Mouse (Mus musculus) embryo, embryonic 9.5 days (tissue): ENCODE measurements at regions not wholly inside any gene's neighbourhood (a gene's known extent, or its start where the extent isn't known, plus 50 kb on each side); places are given as distances from the start of the nearest gene placed in this dataset.

Experiments
- DNase-seq: peaks from one replicate; pipeline ENCODE4 v3.0.0-alpha.2; 2017; ENCODE audit errors: extremely low spot score

DNA sequence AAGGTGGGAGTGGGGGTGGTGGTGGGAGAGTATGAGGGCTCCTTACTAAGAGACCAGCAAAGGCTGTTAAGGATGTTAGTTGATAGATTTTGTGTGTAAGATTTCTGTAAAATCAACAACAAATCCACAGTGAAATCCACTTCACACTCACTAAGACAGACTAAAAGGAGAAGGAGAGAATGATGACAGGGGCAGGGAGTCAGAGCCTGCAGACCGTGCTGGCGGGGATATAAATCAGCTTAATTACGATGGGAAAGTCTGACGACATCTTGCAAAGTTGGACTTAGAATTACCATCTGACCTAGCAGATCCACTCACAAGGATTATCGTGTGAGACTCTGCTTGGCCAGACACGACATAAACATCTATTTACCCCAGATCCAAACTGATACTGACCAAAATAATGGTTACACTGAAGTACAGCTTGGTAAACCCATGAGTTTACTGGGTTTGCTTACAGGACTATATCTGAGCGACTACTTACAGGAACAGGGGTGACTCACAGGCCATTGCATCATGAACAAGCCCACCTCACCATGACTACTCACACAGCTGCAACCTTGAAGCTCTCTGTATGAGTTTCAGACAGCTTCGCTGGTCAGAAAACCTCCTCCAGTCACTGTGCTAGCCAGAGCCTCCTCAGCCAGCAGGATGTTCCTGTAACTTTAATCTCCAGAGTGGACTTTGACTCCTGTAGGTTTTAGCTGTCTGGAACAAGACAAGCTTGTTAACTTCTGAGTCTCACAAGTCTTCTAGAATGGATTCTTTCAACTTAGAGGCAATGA lies 50.5 kb upstream of the Ednra start:
- no peak for DNase-seq

DNA sequence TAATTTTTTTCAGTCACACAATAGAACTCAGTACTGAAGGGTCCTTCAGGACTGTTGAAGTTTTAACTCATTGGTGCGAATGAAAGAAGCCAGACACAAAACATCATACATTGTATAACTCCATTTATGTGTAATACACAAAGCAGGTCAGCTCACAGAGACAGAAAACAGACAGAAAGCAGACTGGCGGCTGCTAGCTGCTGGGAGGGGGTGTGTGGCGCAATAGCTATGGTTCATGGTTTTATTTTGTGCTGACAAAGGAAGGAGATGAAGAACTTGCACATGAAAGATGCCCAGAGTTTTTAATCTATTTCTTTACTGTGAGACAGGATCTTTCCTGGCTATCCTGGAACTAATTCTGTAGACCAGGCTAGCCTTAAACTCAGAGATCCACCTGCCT lies 51.3 kb upstream of the Ednra start:
- no peak for DNase-seq

DNA sequence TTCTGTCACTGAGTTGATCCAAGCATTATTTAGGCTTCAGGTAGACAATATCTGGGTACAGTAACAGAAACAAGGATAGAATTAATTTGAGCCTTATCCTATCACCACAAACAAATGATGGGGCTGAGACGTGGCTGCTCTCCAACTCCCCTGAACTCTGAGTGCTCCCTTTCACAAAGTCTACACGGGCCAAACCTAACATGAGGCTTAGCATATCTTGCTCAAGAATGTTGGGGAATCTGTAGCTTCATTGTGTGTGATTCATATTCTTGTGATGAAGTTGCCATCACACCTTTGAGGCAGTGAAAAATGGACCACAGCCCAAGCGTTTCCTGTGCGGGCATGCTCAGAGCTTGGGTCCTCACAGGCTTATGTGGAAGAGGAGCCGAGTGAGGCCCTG lies 53.3 kb upstream of the Ednra start:
- no peak for DNase-seq

DNA sequence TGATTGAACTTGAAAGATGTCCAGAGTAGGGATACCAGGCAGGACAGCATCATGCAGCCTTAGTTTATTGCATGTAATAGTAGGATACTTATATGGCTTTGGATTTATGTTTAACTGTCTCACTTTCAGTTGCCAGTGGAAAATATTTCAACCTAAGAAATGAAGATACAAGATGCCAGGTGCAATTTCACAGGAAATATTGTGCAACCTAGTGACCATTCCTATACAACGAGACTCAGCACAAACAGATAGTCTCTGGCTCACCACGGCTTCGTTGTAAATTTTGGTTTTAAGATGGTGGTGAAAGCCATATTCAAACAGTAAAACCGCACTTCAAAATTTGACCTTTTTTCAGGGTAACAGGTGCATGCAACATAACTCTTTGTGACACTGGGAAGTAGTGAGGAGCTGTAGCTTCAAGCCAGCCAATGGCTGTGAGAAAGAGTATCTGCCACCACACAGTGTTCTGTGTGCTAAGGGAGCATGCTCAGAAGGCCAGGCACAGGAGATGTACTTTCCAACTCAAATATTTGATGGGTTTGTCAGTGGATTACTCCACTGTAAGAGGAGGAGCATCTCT lies 61.5 kb upstream of the Ednra start:
- no peak for DNase-seq

DNA sequence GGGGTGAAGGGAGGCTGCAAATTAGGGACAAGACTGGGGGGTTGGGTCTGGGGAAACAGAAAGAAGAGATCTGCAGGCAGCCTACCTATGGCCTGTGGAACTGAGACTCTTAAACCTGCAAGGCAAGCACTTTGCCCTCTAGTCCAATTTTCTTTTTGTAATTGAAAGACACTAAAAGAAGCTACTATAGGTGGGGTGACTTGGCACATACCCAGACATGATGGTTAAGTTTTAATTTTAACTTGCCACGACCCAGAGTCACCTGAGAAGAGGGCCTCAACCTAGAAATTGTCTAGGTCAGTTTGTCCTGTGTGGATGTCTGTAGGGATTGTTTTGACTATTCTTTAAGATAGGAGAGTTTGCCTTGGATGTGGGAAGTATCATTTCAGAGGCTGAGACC lies 70.6 kb upstream of the Ednra start:
- no peak for DNase-seq

DNA sequence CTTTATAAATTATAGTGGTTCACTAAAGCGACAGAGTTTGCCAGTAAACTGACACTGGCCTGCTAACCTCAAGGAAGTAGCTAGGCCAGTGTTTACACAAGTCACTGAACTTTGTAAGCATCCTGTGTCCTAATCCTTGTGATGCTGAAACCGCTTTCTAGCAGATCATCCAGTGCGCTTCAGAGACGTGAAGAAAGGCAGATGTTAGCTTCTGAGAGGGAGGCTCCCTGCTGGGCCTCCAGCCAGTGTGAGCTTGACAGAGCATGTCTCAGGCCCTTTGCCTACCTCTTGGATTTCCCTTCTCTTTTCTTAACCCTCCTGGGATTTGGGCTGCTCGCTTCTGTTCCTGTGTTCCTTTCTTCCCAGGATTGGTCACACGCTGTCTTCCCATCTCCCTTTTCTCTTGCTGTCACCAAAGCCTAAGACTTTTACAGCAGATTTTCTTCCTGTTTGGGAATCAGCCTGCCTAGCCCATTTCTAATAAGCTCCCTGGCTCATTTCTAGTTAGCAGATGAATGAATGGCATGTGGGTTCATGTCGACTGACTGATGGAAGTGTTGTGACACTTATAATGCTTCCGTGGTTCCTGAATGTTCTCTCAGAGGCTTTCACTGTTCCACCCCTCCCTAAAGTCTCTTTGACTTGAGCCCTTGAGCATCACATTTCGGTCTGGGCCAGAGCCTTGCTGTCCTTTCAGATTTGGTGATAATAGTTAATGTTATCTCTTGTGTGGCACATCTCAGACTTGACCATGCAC lies 79.1 kb upstream of the Ednra start:
- DNase-seq, result no peak

DNA sequence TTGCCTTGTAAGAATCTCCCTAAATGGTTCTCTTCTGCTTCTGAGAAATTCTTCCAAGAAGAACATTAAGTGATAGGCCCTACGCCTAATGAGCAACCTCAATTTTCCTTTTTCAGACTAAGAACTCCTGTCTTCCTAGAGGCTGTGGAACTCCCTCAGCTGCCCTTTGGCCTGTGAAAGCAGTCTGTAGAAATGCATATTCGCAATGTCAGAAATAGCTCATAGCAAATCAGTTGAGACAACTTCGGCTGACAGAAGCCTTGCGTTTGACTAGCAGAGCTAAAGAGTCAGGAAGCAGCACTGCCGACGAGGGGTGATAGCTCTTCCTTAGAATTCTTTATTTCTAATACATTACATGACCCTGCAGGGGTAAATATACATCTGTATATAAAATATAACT lies 80.3 kb upstream of the Ednra start:
- DNase-seq, result no peak

DNA sequence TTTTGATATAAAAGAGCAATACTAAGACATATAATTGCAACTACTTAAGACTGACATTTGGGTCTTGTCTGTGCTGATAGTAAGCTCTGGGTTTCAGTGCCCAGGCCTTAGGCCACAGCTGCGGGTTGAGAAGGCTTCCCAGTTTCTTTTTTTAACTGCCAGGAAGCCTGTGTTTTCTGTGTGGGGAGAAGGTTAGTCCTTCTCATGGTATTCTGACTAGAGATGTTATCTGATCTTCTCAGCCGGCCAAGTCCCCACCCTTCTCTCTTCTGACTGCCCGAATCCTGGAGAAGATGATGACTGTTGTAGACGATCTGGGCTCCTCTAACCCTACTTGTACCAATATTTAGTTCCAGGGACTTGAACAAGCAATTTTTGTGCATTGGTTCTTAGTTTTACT lies 80.7 kb upstream of the Ednra start:
- no peak for DNase-seq

DNA sequence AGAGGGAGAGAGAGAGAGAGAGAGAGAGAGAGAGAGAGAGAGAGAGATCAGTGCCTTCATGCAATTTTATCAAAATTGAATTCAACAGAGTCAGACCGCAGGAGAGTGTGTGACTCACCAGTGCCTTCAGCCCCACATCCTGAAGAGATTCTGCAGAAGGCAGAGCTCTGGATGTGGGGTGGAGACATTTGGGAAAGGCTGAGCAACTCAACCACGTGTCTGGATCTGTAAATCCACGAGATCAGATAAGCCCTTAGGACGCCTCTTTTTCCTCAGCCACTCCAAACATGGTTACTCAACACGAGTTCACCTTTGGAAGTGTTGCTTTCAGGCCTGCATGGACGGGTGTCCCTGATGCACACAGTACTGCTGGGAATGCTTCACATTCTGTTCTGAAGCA lies 81.4 kb upstream of the Ednra start:
- no peak for DNase-seq

DNA sequence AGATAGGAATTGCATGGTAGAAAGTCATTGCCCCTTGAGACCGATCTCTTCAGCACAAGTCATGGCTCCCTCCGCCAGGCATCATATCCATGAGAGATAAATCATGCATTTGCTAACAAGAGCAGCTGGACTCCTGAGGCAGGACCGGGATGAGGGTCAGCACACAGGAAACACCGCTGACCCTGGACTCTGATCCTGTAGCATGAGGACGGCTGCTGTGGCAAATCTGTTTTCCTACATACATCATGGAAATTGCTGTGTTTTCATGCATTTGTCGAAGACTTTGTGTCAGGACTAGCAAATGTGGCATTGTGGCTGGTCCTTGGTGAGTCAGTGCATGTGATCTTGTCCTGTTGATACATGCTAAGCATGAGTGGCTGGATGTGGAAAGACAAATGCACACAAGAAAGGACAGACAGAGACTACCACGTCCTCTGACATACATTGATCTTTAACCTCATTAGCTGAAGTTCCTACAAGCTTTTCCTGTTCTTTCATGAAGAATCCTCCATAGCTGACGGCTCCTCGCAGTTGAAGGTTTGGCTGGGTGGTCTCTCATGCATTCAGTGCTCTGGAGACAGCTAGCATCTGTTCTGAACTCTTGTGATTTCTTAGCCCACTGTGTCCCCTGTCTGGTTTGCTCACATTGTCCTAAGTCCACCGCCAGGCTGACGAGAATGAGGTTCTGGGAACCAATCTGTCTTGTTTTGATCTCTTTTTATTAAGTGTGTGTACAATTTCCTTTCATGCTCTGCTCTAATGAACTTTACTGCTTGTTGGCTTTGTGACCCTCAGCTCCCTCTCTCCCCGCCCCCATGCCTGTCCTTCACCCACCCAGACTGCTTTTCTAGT lies 90.8 kb upstream of the Ednra start:
- peak; percentile 59 for DNase-seq

DNA sequence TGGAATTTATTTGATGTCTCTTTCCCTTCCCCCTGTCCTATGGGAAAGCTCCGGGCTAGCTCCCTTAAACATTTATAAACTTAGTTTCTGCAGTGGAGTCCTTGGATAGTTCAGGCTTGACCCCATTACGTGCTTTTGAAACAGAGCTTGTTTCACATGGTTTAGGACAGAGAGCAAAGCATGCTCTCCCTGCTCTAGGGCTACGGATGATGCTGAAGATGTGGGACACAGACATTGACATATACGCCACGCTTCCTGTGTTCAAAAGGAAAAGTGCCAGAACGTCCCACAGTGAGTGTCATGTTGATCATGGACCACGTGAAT lies 91.3 kb upstream of the Ednra start:
- no peak for DNase-seq

DNA sequence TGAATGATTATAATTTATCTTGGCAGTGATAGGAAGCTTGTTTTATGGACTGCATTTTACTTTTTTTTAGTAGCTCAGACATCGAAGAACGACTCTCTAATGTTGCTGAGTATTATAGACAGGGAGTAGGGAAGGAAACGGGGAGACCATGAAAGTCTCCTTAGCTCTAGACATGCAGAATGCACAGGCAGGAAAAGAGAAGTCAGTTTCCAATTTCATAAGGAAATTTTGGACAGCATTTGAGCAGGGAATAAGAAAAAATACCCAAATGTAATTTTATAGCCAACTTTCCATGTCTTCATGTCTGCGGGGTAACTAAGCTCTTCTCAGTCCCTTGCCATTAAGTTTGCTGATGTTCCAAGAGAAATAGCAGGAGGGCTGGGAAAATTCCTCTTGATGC lies 92.0 kb upstream of the Ednra start:
- no peak for DNase-seq

DNA sequence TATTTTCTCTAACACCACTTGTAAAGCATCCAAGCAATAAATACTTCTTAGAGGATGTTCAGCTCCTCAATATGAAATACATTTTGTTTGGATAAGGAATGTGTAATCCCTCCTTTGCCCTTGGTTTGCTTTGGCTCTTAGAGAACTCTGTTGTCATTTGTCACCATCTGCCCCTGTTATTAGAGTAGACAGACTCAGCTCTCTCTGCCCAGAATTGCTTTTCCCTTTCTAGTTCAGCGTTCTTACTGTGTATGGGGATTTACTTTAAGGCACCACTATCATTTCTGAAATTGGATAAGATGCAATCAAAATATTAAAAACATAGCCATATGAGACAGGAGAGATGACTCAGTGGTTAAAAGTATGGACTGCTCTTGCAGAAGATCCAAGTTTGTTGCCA lies 101.5 kb upstream of the Ednra start:
- DNase-seq, result no peak

DNA sequence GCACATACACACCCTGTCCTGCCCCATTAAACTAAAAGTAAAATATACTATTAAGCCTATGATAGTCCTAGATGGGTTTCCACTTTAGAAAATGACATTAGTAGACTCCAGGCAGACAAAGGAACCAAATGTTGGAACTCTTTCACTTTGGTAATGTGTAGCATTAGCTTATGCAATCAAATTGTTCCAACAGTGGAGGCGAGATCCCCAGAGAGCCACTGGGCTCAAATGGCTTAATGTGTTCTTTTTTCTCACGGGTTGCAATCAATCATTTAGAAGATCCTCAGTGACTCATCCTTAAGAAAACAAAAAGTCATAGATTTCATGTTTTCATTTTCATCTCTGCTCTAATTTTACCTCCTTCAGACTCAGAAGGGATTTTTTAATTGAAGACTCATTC lies 102.0 kb upstream of the Ednra start:
- no peak for DNase-seq

DNA sequence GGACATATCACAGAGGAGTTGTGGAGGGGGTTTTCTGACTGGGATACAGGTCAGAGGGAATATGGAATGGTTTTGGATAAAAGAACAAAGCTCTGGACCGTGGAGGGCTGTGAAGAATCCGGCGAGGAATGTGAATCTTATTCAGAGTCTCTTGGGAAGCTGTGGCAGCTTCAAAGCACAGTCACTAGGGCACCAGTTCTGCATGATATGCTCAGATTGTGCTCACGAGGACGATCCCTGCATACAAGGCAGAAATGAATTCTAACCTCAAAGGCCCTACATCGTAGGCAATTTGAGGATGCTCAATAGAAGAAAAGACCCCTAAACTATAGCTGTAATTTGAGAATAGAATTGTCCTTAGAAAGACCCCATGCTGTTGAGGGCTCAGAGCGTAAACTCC lies 103.8 kb upstream of the Ednra start:
- DNase-seq, result no peak

DNA sequence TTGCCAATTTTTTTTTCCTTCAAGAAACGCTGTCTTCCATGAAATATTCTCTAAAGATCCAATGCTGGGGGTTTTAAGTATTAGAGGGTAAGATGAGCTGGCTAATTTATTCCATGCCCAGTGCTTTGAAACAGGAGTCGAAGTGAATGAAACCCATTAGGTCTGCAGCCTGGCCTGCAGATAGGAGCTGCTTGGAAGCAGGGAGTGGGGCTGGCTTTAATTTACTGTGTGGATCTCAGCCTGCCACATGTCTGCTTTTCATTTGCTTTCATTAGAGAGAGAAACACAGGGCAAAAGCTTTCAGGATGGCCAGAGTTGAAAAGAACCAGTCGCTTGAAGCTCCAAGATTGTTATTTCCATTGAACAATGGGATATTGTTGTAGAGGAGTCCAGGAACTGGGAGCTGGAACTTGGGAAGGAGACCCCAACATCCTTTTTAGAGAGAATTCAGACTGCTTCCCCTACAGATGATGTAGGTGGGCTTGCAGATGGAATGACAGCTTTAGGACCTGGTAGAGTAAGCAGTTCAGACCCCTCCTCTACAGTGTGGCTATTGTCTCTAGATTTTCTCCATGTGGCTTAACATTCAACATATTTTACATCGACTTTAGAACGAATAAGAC lies 105.0 kb upstream of the Ednra start:
- DNase-seq, result peak; percentile 50

DNA sequence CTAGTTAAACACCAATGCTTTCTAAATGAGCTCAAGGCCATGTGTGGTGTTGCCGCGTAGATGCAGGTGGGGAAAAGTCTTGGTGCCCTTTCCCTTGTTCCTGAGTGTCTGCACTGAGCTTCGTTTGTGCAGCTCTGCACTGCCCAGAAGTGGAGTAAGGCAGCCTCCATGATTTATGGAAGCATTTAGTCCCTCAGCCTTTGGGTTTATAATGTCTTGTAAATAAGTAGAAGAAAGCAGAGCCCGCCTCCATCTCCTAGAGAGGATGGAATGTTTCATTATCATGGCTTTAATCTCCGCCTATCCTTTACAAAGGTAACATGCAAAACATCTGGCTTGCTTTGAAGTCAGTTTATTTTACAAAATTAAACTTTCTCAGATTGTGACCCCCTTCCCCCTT lies 105.5 kb upstream of the Ednra start:
- DNase-seq, result peak; percentile 15

DNA sequence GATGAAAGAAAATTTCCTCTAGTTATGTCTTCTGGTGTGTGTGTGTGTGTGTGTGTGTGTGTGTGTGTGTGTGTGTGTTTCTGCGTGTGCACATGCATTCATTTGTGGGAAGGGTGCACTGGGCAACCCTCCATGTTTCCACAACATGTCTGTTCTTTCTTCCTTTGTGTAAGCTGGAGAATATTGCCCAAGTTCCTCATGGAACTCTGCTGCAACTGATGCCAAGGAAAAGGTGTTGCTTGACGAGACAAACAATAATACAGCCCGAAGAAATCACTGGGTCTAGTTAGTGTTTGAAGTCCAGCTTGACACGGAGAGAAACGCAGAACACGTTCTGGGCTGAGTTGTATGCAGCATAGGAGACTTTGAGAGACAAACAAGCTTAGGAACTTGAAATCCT lies 110.0 kb upstream of the Ednra start:
- no peak for DNase-seq

DNA sequence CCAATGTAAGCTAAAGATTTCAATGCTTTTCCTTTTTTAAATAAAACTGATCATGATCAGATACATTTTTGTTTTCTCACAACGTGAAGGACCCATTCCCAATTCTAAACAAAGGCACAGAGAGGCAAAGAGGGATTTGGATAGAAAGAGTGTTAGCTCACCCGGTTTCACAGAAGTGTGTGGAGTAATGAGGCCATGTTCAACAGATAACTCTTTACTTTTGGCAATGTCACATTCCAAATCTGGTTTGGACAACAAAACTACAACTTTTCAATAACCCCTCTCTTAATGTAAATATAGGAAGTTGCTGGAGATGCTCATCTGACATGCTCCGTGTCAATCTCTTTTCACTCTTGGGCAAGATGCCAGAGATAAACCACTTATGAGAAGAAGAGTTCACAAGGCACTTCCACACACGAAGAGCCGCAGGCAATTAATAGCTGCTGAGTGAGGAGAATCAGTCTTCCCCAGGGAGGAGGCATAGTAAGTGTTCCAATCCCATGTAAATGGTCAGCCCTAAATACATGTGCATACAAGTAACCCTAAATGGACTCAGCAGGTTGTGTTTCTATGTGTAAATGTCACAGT lies 112.7 kb upstream of the Ednra start:
- no peak for DNase-seq

DNA sequence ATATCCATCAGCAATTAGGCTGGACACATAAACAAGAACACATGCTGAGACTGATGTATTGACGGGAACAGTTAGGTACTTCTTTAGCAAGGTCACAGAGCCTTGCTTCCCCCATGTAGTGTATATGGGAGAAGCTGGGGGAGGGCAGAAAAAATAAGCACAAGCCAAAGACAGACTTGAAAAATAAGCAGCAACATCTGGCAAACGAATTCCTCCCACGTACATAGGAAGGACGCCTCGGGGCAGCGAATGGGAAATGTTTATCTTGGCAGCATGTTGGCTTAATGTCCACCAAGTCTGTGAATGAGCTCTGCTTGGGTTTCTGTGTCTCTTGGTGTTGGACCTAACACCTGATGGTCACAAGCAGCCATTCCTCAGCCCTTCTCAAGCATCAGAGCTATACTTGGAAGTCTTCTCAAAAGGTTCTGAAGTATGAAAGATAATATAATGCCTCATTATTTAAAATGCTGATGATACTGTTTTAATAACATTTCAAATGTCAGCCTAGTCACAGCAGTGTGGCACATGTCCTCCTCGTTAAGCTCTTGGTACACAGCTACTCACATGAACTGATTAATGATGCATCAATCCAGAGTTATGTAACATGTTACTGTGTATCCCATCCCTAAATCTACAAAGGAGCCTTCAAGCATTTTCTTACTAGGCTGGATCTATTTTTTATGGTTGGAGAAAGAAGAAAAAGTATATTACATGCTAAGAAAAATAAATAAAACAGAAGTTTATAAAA lies 118.3 kb upstream of the Ednra start:
- peak; percentile 39 for DNase-seq

DNA sequence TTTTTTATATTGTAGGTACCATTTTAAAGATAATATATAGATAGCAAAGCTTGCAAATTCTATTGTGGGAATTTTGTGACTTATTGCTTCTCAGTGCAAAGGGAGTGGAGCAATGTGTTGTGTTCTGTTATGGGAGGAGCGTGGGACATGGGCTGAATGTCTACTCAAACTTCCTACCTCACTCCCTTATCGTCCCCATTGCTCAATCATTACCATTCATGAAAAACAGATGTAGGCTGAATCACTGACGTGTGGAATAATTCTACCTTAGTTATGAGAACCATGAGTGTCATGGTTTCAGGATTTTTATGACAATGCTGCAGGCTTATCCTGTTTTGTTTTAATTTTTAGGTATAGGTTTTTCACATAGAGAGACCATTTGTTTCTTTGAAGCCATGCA lies 119.0 kb upstream of the Ednra start:
- no peak for DNase-seq
